Mouse (Mus musculus) forelimb bud, embryonic 11.5 days (tissue): ENCODE measurements at regions not wholly inside any gene's neighbourhood (a gene's known extent, or its start where the extent isn't known, plus 50 kb on each side); places are given as distances from the start of the nearest gene placed in this dataset.

ENCODE experiments used
- DNase-seq: peaks from one replicate; pipeline ENCODE4 v3.0.0-alpha.2; 2012; ENCODE audit warnings: low read depth, low spot score

DNA sequence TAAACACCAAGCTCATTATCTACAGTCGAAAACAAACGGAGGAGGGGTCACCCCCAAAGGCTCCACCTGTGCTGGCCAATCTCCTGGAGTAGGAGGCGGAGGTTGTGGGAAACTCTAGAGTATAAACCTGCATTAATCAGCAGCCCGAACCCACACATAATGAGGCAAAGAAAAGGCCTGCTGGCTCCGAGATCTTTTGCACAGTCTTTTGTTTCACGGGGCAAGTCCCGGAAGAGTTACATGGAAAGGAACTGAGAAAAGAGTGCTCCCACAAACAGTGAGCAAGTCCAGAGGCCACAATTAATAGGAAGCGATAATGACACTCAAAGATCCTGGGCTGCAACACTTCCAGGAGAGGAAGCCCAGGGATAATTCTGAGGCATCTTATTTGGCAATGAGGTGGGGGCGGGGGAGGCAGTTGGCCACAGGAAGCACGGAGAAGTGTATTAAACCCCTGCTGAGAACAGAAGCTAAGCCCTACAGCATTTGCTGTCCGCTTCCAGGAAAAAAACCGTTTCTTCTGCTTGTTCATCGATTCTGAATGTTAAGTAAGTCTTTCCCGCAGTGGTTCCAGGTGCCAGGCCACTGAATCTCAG lies 59.1 kb upstream of the Mamdc2 start:
- peak; percentile 16 for DNase-seq
